Mouse (Mus musculus) testis, adult 2 months (tissue): ENCODE measurements around the gene Matn4.

Experiments
- CTCF ChIP-seq: fragments of 200-500 bp; IDR thresholded peaks from 2 replicates; pipeline ENCODE4 v1.5.1; 2012; ENCODE audit warnings: low read depth, mild to moderate bottlenecking, inconsistent platforms, low read length, moderate library complexity; ENCODE audit not compliant: control insufficient read depth, insufficient read depth, insufficient replicate concordance
- POLR2A ChIP-seq: fragments of 200-500 bp; IDR thresholded peaks from 2 replicates; pipeline ENCODE4 v1.6.1; 2012; ENCODE audit warnings: low read depth, mild to moderate bottlenecking, inconsistent platforms, low read length, moderate library complexity; ENCODE audit not compliant: control insufficient read depth

DNA sequence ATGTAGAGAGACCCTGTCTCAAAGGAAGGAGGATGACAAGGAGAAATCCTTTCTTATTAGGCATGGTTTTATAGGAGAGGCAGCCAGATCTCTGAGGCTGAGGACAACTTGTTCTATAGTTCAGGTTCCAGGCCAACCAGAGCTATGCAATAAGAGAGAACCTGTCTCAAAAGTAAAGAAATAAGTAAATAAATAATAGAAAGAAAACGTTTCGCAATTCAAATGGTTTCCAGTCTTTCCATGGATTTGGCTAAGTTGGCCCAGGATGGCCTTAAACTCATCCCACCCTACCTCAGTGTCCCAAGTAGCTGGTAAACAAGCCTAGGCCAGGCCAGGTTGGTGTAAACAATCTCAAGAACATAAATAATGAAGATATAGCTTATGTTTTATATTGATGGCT lies 39.7 kb upstream of the Matn4 start:
- TF ChIP-seq POLR2A (no peak), CTCF (no peak)
